Comparison of ENCODE assay signal across 9 mouse cellular contexts in the genomic region with DNA sequence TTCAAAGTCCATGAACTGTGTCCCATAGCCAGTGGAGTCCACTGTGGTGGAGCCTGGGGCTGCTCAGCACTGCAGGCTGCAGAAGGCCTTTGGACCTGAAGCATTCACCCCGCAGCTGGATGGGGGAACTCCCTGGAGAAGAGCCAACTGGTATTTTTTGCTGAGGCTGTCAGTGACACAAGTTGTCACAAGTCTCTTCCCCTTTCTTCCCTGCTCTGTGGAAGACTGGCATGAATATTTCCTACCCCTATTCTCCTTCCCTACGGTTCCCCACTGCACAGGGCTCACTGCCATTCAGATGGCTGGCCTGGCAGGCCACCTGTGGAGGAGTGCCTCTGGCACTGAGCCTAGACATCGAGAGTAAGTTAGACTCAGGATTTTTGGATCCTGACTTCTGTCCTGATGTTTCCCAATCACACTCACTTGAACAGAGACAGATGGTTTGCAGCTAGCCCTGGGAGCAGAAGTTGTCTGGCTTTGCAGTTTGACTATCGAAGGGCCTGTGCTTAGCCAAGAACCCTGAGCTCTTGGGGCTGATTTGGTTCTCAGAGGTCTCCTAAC. TPM values are rescaled to one million over a fixed set of nuclear protein-coding genes. Genes with fewer than 3 reads are reported as not detected.
A peak's percentile ranks its signal among the peaks of the same experiment; 100 is the strongest.
DNase-seq lines count a peak whose midpoint lies in the region; ATAC-seq and TF ChIP-seq lines count a peak whose summit lies in the region.
"Had no signal": no experiment of that assay in that cellular context is flagged by ENCODE, and none has a peak within 500 bp of the region (broad histone marks: within the 10 kb centered on the region; RNA-seq: fewer than 3 reads in every experiment).

No protein-coding gene starts in this region.

- no peak for TF ChIP-seq POLR2A in lung, adult 2 months (IDR thresholded peaks at IDR 0.05; ENCODE audit: borderline replicate concordance, extremely low read depth, low read depth, low read length)

- peak; percentile 29 to 53 for DNase-seq in left cerebral cortex, adult 18-20 months (ENCODE audit: low spot score in 2 of 2)
- DNase-seq in left cerebral cortex, adult 11 months (ENCODE audit: low spot score), result no peak
- DNase-seq in heart, embryonic 10.5 days (ENCODE audit: low spot score), result no peak
- DNase-seq in kidney, postnatal 10 days, result peak; percentile 82
- DNase-seq in lung, adult 2 months, result peak; percentile 29

- WGBS in heart, embryonic 10.5 days, result 69% methylated on average over 4 of the region's 4 CpGs
- 35% methylated on average over 4 of the region's 4 CpGs for WGBS in lung, adult 2 months
- WGBS in stomach, embryonic 15.5 days, result 31% methylated on average over 4 of the region's 4 CpGs

- peak; percentile 75 for ATAC-seq in common myeloid progenitor, adult 5-6 weeks (replicated peaks; ENCODE audit: low read depth, poor library complexity, severe bottlenecking)
- ATAC-seq in stomach, embryonic 15.5 days (ENCODE audit: insufficient read depth, low FRiP score, low read depth), result peak; percentile 38; the same call in 1 of the 2 replicates
- ATAC-seq in cerebellum, adult (ENCODE audit: insufficient number of reproducible peaks, low FRiP score, low TSS enrichment), result no peak

- no peak for TF ChIP-seq CTCF in lung, adult 2 months (IDR thresholded peaks at IDR 0.05; ENCODE audit: insufficient read depth, low read length)

- no peaks in the 10 kb centered on the region for H3K27me3 ChIP-seq in heart, embryonic 10.5 days (ENCODE audit: insufficient read depth, poor library complexity, severe bottlenecking)
- H3K27me3 ChIP-seq in stomach, embryonic 15.5 days (replicated peaks), result no peaks in the 10 kb centered on the region

- peak overlapping the region; percentile 44; the same call in 1 of the 2 replicates for H3K27ac ChIP-seq in heart, embryonic 10.5 days
- peak overlapping the region; percentile 9 for H3K27ac ChIP-seq in stomach, embryonic 15.5 days

- no peaks in the 10 kb centered on the region for H3K36me3 ChIP-seq in heart, embryonic 10.5 days
- H3K36me3 ChIP-seq in stomach, embryonic 15.5 days, result no peaks in the 10 kb centered on the region

- H3K9ac ChIP-seq in stomach, embryonic 15.5 days, result no peak overlapping the region

- no peak overlapping the region for H3K4me3 ChIP-seq in heart, embryonic 10.5 days
- H3K4me3 ChIP-seq in lung, adult 2 months (replicated peaks; ENCODE audit: extremely low read depth, low read depth, low read length), result no peak overlapping the region
- H3K4me3 ChIP-seq in stomach, embryonic 15.5 days (replicated peaks), result no peak overlapping the region

- H3K4me1 ChIP-seq in heart, embryonic 10.5 days, result peaks cover 11% of the 10 kb centered on the region
- peaks cover 3% of the 10 kb centered on the region for H3K4me1 ChIP-seq in lung, adult 2 months (ENCODE audit: control insufficient read depth, insufficient read depth, low read length)
- H3K4me1 ChIP-seq in stomach, embryonic 15.5 days, result peaks cover 4% of the 10 kb centered on the region; the same call in 1 of the 2 replicates

- no peaks in the 10 kb centered on the region for H3K9me3 ChIP-seq in heart, embryonic 10.5 days
- no peaks in the 10 kb centered on the region for H3K9me3 ChIP-seq in stomach, embryonic 15.5 days

- H3K4me2 ChIP-seq in stomach, embryonic 15.5 days, result no peak overlapping the region

RNA-seq across cellular contexts. Expression of a gene that starts 12.1 kb away (rescaled TPM):
- total RNA-seq in left cerebral cortex, adult 18-20 months (2021), result not detected
- not detected in 2 replicates for total RNA-seq in common myeloid progenitor, adult 5-6 weeks (2017)
- polyA plus RNA-seq in heart, embryonic 10.5 days (2016; fragmentation: Nextera tagmentation; extraction: Ambion mirVana), result 0.14 and 0.29 TPM in 2 replicates
- polyA plus RNA-seq in lung, adult 2 months (2012; rRNA removed), result not detected in 2 replicates
- not detected in 2 replicates for polyA plus RNA-seq in stomach, embryonic 15.5 days (2015; fragmentation: Nextera tagmentation; extraction: Ambion mirVana)
- polyA plus RNA-seq: large intestine, adult 2 months had no signal

Comparison
In these comparisons a context has a peak if more than half of its experiments do, and no peak if none do; other contexts are left out.
1. DNase-seq: peak in left cerebral cortex, adult 18-20 months (2 of 2), kidney, postnatal 10 days (single experiment) and lung, adult 2 months (single experiment); none in left cerebral cortex, adult 11 months (single experiment) and heart, embryonic 10.5 days (single experiment).